Mouse (Mus musculus) liver, embryonic 14.5 days (tissue): ENCODE measurements around the gene Dnajb14.

Experiments
- CTCF ChIP-seq: IDR thresholded peaks from 2 replicates; pipeline ENCODE4 v1.5.1; 2016; ENCODE audit warnings: antibody characterized with exemption, low read depth, control low read depth
- EP300 ChIP-seq: IDR thresholded peaks from 2 replicates; pipeline ENCODE4 v1.6.1; 2016; ENCODE audit warnings: antibody characterized with exemption, low read depth

DNA sequence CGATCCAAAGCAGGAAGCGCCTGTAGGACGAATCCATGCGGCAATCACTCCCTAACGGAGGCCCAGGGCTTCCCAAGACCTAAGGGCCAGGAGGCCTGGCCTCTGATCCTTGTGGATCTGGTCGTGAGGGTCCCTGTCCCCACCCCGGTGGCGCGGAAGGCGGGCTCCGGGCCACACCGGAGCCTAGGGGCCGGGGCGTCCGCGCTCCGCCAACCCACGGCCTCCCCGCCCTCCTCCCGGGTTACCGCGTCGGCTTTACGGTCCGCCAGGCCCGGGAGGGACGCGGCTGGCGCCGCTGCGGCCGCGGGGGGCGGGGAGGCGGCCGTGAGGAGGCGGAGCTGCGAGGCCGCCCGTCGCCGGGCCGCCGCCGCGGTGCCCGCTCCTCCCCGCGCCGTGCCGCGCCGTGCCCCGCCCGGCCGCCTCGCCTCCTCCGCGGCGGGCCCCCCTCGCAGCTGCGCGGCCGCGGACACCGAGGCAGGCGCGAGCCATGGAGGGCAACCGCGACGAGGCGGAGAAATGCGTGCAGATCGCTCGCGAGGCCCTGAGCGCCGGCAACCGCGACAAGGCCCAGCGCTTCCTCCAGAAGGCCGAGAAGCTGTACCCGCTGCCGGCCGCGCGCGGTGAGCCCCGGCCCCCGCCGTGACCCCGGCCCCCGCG, at the start of gene Dnajb14:
- no peak for TF ChIP-seq EP300
- no peak for TF ChIP-seq CTCF
